Mouse (Mus musculus) hindbrain, embryonic 12.5 days (tissue): ENCODE measurements around the gene Ube2v1. TPM values are rescaled to one million over a fixed set of nuclear protein-coding genes. Genes with fewer than 3 reads are reported as not detected.

ENCODE experiments used
- ATAC-seq: fragments of 200-750 bp; cut with Nextera tagmentation; 2 replicates; pipeline ENCODE4 v1.8.0; 2017; ENCODE audit warnings: moderate TSS enrichment; ENCODE audit not compliant: low FRiP score
- H3K27ac ChIP-seq: fragments of 300-500 bp; sonication (generic); 2 replicates; pipeline ENCODE4 v1.5.1; 2016; ENCODE audit warnings: mild to moderate bottlenecking
- H3K27me3 ChIP-seq: fragments of 300-500 bp; sonication (generic); 2 replicates; pipeline ENCODE4 v1.6.1; 2016; ENCODE audit warnings: mild to moderate bottlenecking
- H3K36me3 ChIP-seq: fragments of 300-500 bp; sonication (generic); 2 replicates; pipeline ENCODE4 v1.6.1; 2016; ENCODE audit warnings: mild to moderate bottlenecking
- H3K4me1 ChIP-seq: fragments of 300-500 bp; sonication (generic); 2 replicates; pipeline ENCODE4 v1.6.1; 2016
- H3K4me2 ChIP-seq: fragments of 300-500 bp; sonication (generic); replicated peaks from 2 replicates; pipeline ENCODE4 v1.6.1; 2016; ENCODE audit warnings: mild to moderate bottlenecking
- H3K4me3 ChIP-seq: fragments of 300-500 bp; sonication (generic); 2 replicates; pipeline ENCODE4 v1.5.1; 2016; ENCODE audit warnings: mild to moderate bottlenecking
- H3K9ac ChIP-seq: fragments of 300-500 bp; sonication (generic); 2 replicates; pipeline ENCODE4 v1.6.1; 2016; ENCODE audit warnings: mild to moderate bottlenecking, moderate library complexity
- H3K9me3 ChIP-seq: fragments of 300-500 bp; sonication (generic); replicated peaks from 2 replicates; pipeline ENCODE4 v1.6.1; 2016; ENCODE audit warnings: mild to moderate bottlenecking
- WGBS: fragments of 180-500 bp; shearing (Covaris S2); methylation state at CpG from one replicate; pipeline ENCODE4 v1.1.7; 2016; 5-methylcytosine and 5-hydroxymethylcytosine counted together
- microRNA-seq: library from miRNA; unstranded; fragments of <30 nt; microRNA quantifications from one replicate; pipeline ENCODE4, GENCODE M21; 2017
- polyA plus RNA-seq: library from polyadenylated mRNA; unstranded; fragments of >200 nt; fragmentation: Nextera tagmentation; extraction: Ambion mirVana; gene quantifications from 2 replicates; pipeline ENCODE4 v1.2.1, GENCODE M21; 2016

Gene Ube2v1
- polyA plus RNA-seq, 1 experiment from 2014 or later = 291 TPM

DNA sequence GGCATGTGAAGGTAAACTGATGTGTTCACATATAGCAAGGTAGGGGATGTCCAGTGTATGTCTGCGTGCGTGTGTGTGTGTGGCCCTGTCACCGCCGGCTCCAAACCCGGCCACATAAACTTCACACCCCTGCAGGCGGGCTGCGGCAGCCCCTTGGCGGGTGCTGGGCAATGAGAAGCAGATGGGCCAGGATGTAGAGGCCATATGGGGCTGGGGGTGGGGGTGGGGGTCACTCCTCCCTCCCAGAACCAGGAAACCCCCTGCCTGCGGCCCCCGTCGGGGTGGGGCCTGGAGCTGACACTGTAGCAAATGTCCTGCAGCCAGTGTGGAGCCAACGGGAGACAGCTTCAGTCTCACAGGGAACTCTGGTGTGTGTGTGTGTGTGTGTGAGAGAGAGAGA is 68.2 kb downstream of the Ube2v1 start:
- H3K36me3 ChIP-seq = no peaks in the 10 kb centered on the region
- H3K4me1 ChIP-seq = peaks cover 53% of the 10 kb centered on the region
- WGBS = 41% methylated on average over 12 of the region's 12 CpGs
- H3K27me3 ChIP-seq = peaks cover 17% of the 10 kb centered on the region
- H3K27ac ChIP-seq = peak overlapping the region; percentile 17; the same call in 1 of the 2 replicates
- no peak overlapping the region for H3K9ac ChIP-seq
- H3K4me3 ChIP-seq = no peak overlapping the region
- ATAC-seq = peak; percentile 27; the same call in 1 of the 2 replicates
- H3K9me3 ChIP-seq = no peaks in the 10 kb centered on the region
- peak overlapping the region; percentile 17; the same call in 1 of the 2 replicates for H3K4me2 ChIP-seq

DNA sequence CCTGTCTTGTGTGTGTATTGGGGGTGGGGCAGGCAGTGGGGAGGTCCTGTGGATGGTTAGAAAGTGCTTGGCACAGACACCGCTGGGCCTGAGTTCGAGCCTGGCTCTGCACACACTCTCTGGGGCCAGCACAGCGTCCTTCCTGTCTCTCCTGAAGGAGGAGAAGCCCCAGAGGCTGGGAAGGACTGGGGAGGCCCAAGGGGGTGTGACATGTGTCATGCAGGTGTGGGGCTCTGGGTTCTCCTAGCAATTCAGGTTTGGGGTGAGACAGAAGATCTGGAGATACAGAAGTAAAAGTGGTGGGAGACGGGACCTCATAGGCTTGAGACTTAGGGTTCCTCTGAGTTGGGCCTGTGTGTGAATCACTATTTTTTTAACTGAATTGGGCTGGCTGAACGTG is 68.9 kb downstream of the Ube2v1 start:
- Histone ChIP-seq H3K27me3 (peaks cover 20% of the 10 kb centered on the region), H3K27ac (peak overlapping the region; percentile 17; the same call in 1 of the 2 replicates)
- 68% methylated on average over 5 of the region's 5 CpGs for WGBS

DNA sequence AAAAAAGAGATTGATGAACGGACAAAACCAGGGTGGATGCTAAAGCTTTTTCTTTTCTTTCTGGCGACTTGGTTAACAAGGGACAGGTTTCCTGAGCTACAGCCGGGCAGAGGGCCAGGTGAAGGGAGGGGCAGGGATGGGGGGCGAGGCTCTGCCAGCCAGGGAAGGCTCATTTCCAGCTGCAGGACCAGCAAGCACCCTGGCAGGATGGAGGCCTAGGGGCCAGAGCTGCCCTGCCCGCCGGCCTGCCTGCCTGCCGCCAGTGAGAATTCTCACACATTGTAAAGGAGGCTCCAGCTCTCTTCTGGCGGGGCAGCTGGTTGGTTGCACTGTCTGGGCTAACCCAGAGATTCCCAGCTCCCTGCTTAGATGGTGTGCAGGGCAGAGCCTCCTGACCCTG is 69.8 kb downstream of the Ube2v1 start:
- H3K9me3 ChIP-seq = no peaks in the 10 kb centered on the region
- 29% methylated on average over 8 of the region's 8 CpGs for WGBS
- no peak overlapping the region for H3K9ac ChIP-seq
- no peaks in the 10 kb centered on the region for H3K36me3 ChIP-seq
- H3K4me2 ChIP-seq = no peak overlapping the region
- peaks cover 20% of the 10 kb centered on the region for H3K27me3 ChIP-seq
- H3K27ac ChIP-seq = peak overlapping the region; percentile 31; the same call in 1 of the 2 replicates
- peaks cover 53% of the 10 kb centered on the region for H3K4me1 ChIP-seq
- H3K4me3 ChIP-seq = no peak overlapping the region
- ATAC-seq = no peak

More for the DNA sequence above, 68.9 kb downstream of the Ube2v1 start:
- Histone ChIP-seq H3K4me3 (no peak overlapping the region), H3K4me1 (peaks cover 53% of the 10 kb centered on the region), H3K36me3 (no peaks in the 10 kb centered on the region), H3K9ac (no peak overlapping the region), H3K9me3 (no peaks in the 10 kb centered on the region), H3K4me2 (no peak overlapping the region)
- no peak for ATAC-seq

DNA sequence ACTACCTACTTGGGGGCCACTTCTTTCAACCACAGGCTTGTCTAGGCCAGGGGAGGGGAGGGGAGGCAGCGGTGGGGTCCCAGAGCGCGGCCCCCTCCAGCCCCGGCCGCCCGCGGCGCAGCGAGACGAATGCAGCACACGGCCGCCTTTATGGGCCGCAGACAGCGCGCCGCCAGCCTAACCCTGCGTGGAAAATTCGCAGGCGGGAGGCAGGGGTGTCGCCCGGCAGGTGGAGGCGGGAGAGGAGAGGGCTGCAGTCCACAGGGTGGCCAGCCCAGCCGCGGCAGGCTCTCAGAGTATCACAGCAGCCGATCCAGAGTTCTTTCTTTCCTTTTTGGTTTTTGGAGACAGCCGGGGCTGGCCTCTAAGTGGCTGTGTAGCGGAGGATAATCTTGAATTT is 72.5 kb downstream of the Ube2v1 start:
- H3K27ac ChIP-seq = peak overlapping the region; percentile 9; the same call in 1 of the 2 replicates
- peak; percentile 51 for ATAC-seq

More for the DNA sequence above, 72.5 kb downstream of the Ube2v1 start:
- Histone ChIP-seq H3K9me3 (no peaks in the 10 kb centered on the region), H3K36me3 (no peaks in the 10 kb centered on the region), H3K4me3 (peak overlapping the region; percentile 9; the same call in 1 of the 2 replicates), H3K27me3 (peaks cover 20% of the 10 kb centered on the region), H3K4me1 (peaks cover 39% of the 10 kb centered on the region), H3K9ac (peak overlapping the region; percentile 44), H3K4me2 (peak overlapping the region; percentile 47)
- 6% methylated on average over 27 of the region's 27 CpGs for WGBS

Small RNA genes within 50 kb of the gene (microRNA-seq; reads per million reads assigned to microRNA genes)
- gene Gm22355 = not detected

Other genes with a start within 250 kb of the Ube2v1 start
- gene Slc9a8, start 210.4 kb downstream of the Ube2v1 start, polyA plus RNA-seq = 24.2 and 24.3 TPM in 2 replicates
- gene Rnf114, start 139.4 kb downstream of the Ube2v1 start, polyA plus RNA-seq = 120 TPM in 2 replicates
- 20.8 and 25.3 TPM in 2 replicates for gene Spata2, start 139.2 kb downstream of the Ube2v1 start, polyA plus RNA-seq
- gene Snai1, start 93.9 kb downstream of the Ube2v1 start, polyA plus RNA-seq = 30.1 and 39.0 TPM in 2 replicates
- gene Gm20431, start 29.4 kb upstream of the Ube2v1 start, polyA plus RNA-seq = 16.9 and 18.8 TPM in 2 replicates
- 4.1 and 4.5 TPM in 2 replicates for gene Cebpb, start 56.8 kb upstream of the Ube2v1 start, polyA plus RNA-seq
- 39.0 and 43.9 TPM in 2 replicates for gene Tmem189, start 57.7 kb upstream of the Ube2v1 start, polyA plus RNA-seq